ENCODE assay signal across 7 mouse cellular contexts in the genomic region with DNA sequence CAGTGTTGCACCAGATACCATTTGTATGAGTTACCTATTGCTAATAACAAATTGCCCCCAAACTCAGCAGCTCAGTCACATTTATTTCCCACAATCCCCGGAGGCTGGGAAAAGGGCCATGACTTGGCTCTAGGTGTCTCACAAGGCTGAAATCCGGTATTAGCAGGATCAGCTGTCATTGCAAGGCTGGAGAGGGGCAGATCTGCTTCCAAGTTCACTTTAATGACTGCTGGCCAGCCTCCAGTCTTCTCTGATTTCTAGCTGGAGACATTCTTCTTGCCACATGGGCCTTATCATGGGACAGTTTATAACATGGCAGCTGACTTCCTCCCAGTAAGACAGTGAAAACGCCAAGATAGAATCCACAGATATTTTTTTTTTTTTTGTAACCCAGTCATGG.
DNase-seq lines count a peak whose midpoint lies in the region; ATAC-seq lines count a peak whose summit lies in the region.

No protein-coding gene starts in this region.

- no peak for ATAC-seq in inflammation-experienced regulatory T-cells, adult 6 months
- ATAC-seq in activated CD4-positive, CD25-positive, alpha-beta regulatory T cell, adult 4 months, result no peak

- DNase-seq in retina, postnatal 1 day, result peak; percentile 31
- DNase-seq in retina, embryonic 14.5 days (ENCODE audit: low spot score), result no peak
- peak; percentile 44 to 53 for DNase-seq in heart, adult 9 months (ENCODE audit: low spot score in 2 of 2)
- DNase-seq in kidney, postnatal 4 days, result peak; percentile 84 to 90
- DNase-seq in thymus, adult 18-20 months, result no peak

Comparison
In these comparisons a context has a peak if more than half of its experiments do, and no peak if none do; other contexts are left out.
1. DNase-seq: peak in retina, postnatal 1 day (single experiment), heart, adult 9 months (2 of 2) and kidney, postnatal 4 days (2 of 2); none in retina, embryonic 14.5 days (single experiment) and thymus, adult 18-20 months (0 of 2).